Mouse (Mus musculus) kidney, postnatal 10 days (tissue): ENCODE results near the gene Tgfa.

ENCODE experiments used
- DNase-seq: peaks from one replicate; pipeline ENCODE4 v3.0.0; 2021; ENCODE audit warnings: mixed read lengths

The Tgfa gene

DNA sequence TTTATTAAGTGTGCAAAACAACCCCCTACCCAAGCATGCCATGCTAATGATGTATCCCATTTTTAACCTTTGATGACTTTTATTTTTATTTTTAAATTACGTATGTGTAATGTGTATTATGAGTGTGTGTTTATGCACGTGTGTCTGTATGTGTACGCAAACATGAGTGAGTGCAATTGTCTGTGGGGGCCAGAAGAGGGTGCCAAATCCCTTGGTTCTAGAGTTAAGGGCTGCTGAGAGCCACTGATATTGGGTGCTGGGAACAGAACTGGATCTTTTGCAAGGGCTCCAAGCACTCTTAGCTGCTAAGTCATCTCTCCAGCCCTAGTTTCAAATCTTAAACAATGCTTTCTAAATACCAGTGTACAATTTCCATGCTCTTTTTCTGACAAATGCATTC, 103.9 kb downstream of the Tgfa start:
- DNase-seq: no peak

DNA sequence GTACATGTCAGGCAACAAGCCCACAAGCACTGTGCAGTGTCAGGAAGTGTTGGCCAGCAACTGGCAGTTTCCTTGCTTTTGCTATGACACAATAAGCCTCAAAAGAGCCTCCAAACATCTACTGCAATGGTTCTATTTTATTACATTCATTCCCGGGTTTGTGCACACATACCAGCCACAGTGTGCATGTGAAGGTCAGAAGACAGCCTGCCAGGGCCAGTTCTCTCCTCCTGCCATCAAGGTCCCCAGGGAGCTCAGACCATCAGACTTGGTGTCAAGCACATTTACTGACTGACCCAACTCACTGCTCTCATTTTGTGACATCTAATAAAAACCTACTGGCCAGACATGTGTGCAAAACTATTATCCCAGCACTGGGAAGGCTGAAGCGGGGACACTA, 104.4 kb downstream of the Tgfa start:
- DNase-seq: no peak

DNA sequence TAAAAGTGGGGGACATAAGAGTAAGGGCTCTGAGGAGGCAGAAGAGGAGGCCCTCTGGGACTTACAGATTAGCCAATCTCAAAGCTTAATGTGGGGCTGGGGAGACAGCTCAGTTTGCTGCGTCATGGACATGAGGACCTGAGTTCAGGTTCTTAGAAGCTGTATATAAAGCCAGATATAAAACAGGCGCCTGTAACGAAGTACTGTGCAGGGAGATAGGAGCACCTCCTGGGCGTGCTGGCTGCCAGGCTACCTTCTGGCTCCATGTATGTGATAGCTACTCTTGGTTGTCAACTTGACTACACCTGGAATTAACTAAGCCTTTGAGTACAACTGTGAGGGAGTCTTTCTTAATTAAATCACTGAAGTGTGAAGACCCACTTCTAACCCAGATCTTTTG, 110.7 kb downstream of the Tgfa start:
- no peak for DNase-seq

GRCm38 (mm10) chr6:86314011-86314410, 119.0 kb downstream of the Tgfa start:
- DNase-seq: no peak

- peak; percentile 50 for DNase-seq
Measured at GRCm38 (mm10) chr6:86317066-86317465, 122.0 kb downstream of the Tgfa start.

DNA sequence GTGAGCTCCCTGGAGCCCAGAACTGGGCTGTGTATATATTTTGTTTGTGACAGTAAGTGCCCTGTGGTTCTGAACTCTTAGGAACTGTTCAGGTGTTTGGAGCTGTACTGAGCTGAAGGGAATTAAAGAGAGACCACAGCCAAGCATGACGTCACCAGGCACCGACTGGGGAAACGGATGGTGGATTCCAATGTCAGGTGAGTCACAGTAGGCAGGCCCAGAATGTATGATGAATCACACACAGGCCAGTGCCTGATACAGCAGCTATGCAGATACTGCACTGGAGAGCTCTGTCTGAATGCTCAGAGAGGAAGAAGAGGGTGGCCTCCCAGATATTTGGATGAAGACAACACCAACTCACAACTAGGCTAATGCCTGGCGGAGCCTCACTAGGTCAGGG, 123.8 kb downstream of the Tgfa start:
- peak; percentile 16 for DNase-seq

- no peak for DNase-seq
Measured at GRCm38 (mm10) chr6:86322031-86322563, 127.1 kb downstream of the Tgfa start.

DNA sequence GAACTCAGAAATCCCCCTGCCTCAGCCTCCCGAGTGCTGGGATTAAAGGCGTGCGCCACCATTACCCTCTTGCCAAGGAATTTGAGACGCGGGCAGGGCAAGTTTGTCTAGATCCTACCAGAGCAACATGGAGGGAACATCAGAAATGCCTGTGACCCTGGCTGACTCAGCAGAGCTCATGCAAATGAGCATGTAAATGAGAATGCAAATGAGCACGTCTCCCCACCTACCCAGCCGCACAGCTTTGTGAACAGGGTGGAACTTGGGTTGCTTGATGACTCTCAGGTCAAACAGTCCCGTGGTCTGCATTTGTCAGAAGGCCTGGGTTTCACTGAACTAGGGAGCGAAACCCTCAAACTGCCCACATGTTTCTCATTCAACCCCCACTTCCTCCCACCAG, 128.0 kb downstream of the Tgfa start:
- DNase-seq: no peak

GRCm38 (mm10) chr6:86324400-86324799, 129.4 kb downstream of the Tgfa start:
- DNase-seq: no peak
